Mouse (Mus musculus) hindbrain, embryonic 14.5 days (tissue): Measurements from ENCODE around the gene Lsamp. TPM values are rescaled to one million over a fixed set of nuclear protein-coding genes. Genes with fewer than 3 reads are reported as not detected.

Experiments
- ATAC-seq: fragments of 200-750 bp; cut with Nextera tagmentation; 2 replicates; pipeline ENCODE4 v1.8.0; 2017; ENCODE audit warnings: moderate number of reproducible peaks, mild to moderate bottlenecking, moderate TSS enrichment, moderate library complexity; ENCODE audit not compliant: low FRiP score
- DNase-seq: peaks from one replicate; pipeline ENCODE4 v3.0.0-alpha.2; 2015; ENCODE audit warnings: low spot score
- H3K27ac ChIP-seq: fragments of 300-500 bp; sonication (generic); 2 replicates; pipeline ENCODE4 v1.5.1; 2014; ENCODE audit warnings: mild to moderate bottlenecking, moderate library complexity
- H3K27me3 ChIP-seq: fragments of 300-500 bp; sonication (generic); 2 replicates; pipeline ENCODE4 v1.6.1; 2014; ENCODE audit warnings: mild to moderate bottlenecking, low read length, mixed read lengths; ENCODE audit not compliant: control insufficient read depth, insufficient read depth
- H3K36me3 ChIP-seq: fragments of 300-500 bp; sonication (generic); replicated peaks from 2 replicates; pipeline ENCODE4 v1.6.1; 2014; ENCODE audit not compliant: control insufficient read depth, insufficient read depth
- H3K4me1 ChIP-seq: fragments of 300-500 bp; sonication (generic); replicated peaks from 2 replicates; pipeline ENCODE4 v1.6.1; 2014; ENCODE audit warnings: antibody characterized with exemption, low read length, mixed read lengths; ENCODE audit not compliant: control insufficient read depth, insufficient read depth
- H3K4me2 ChIP-seq: fragments of 300-500 bp; sonication (generic); replicated peaks from 2 replicates; pipeline ENCODE4 v1.6.1; 2014; ENCODE audit warnings: mild to moderate bottlenecking, moderate library complexity
- H3K4me3 ChIP-seq: fragments of 300-500 bp; sonication (generic); replicated peaks from 2 replicates; pipeline ENCODE4 v1.5.1; 2014; ENCODE audit warnings: mild to moderate bottlenecking, low read length
- H3K9ac ChIP-seq: fragments of 300-500 bp; sonication (generic); 2 replicates; pipeline ENCODE4 v1.6.1; 2014
- H3K9me3 ChIP-seq: fragments of 300-500 bp; sonication (generic); 2 replicates; pipeline ENCODE4 v1.6.1; 2016; ENCODE audit warnings: low read length; ENCODE audit not compliant: control insufficient read depth
- WGBS: fragments of 180-500 bp; shearing (Covaris S2); extraction: QIAGEN DNeasy Blood & Tissue Kit; methylation state at CpG from one replicate; pipeline ENCODE4 v1.1.7; 2014; 5-methylcytosine and 5-hydroxymethylcytosine counted together
- microRNA-seq: library from miRNA; unstranded; fragments of <30 nt; microRNA quantifications from one replicate; pipeline ENCODE4, GENCODE M21; 2016
- polyA plus RNA-seq: library from polyadenylated mRNA; unstranded; fragments of >200 nt; fragmentation: Nextera tagmentation; extraction: Ambion mirVana; gene quantifications from 2 replicates; pipeline ENCODE4 v1.2.1, GENCODE M21; 2014

Gene Lsamp
- polyA plus RNA-seq, 1 experiment from 2014 or later = 88.1 TPM

GRCm38 (mm10) chr16:42190114-42191045 lies 2206.2 kb downstream of the Lsamp start:
- Histone ChIP-seq H3K9me3 (no peaks in the 10 kb centered on the region), H3K4me3 (peak overlapping the region; percentile 40), H3K27ac (peak overlapping the region; percentile 100), H3K27me3 (no peaks in the 10 kb centered on the region), H3K4me1 (peaks cover 17% of the 10 kb centered on the region), H3K9ac (peak overlapping the region; percentile 94), H3K36me3 (no peaks in the 10 kb centered on the region), H3K4me2 (peak overlapping the region; percentile 96)
- under 1% methylated on average over 44 of the region's 44 CpGs for WGBS
- DNase-seq (peak; percentile 96), ATAC-seq (peak; percentile 95)

Small RNA genes within 50 kb of the gene (microRNA-seq; reads per million reads assigned to microRNA genes)
- gene Gm27887 (not detected), gene Gm47276 (not detected)
